Mouse (Mus musculus) cerebellum, adult 11 months (tissue): Measurements from ENCODE around the gene Cc2d2b.

Experiments
- DNase-seq: peaks from one replicate; pipeline ENCODE4 v3.0.0; 2022

Gene Cc2d2b

DNA sequence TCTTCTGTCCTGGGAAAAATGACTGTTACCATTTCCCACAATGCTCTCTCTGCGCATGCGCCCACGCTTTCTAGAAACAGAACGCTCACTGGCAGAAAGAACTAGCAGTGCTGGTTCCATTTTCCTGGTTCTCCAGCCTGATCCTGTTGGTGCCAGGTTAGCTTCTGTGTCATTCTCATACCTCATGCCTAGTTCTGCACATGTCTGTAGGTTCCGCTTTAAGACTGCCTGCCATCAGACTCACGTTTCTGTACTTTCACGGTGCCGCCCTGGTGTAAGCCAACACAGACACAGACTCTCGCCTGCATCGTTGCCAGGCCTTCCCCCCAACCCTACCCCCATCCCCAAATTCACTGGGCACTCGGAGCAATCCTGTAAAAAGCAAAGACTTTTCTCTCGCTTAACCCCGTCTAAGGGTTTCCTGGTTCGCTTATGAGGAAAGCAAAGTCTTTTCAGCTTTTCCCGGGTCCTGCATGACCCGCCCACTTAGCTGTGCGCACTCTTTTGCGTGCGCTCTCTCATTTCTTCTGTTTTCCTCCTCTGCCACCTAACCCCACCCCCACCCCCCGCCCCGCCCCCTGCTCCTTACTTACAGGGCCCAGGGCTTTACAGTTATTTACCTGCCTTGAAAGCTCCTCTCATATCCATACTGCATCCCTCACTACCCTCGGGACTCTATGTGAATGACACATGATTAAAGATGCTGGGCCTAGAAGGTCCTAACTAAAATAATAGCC, 13.6 kb downstream of the Cc2d2b start:
- DNase-seq: no peak

DNA sequence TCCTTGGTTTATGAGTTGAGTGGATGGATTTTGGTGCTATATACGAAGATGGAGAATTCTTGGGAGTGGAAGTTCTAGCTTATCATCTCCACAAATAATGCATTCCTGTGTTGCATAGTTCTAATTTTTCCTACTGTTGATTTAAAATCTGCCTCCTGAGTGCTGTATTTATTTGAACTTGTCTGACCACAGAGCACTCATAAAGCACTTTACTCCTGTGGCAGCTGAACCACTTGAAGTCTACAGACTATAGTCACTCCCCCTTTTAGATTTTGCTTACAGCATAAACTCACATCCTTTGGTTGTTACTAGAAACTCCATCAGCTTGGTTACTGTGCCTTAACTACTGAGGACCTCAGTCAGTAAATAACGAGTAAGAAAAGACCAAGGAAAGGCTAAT, 18.6 kb downstream of the Cc2d2b start:
- no peak for DNase-seq

DNA sequence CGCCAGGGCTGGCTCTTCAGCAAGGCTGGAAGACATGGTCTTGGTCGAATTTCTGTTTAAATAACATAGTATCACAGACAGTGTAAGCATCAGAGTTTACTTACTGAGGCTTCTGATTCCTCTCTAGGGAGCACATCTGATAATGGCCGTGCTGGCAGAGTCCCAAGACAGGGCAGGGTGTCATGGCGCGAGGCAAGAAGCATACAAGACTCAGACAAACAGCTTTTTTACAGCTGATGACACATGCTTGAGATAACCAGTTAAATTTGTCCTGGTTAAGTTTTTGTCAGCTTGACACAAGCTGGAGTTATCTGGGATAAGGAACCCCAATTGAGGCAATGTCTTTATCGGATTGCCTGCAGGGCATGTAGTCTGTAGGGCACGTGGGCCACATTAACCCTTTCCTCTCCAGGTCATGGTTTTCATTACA, 20.8 kb downstream of the Cc2d2b start:
- no peak for DNase-seq

DNA sequence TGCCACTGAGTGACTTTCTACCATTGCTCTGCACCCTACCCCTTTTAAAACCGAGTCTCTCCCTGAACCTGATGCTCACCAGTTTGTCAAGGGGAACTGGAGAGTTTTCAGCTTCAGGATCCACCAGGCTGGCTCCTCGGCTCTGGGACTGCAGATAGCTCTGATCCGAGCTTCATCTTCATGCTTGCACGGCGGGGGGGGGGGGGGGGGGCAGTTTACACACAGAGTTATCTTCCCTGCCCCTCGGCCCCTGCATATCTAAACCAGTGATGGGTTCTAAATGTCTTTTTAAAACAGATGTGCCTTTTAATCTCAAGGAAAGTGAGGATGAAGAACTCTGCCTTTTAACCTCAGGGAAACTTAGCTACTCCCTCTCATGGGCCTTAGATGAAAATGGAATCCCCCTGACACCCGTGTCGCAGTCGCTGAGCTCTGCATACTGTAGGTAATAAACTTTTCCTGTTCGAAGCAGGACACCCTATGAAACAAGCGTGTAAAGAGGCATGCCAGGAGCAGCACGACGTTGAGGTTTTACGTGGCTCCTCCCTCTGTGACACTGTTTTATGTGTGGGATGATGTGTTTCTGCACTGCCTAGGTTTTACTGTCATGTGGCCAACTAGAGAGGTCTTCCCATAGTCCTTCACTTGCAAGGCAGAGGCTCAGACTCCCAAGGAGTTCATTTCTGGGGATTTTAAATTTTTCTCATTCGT, 39.6 kb downstream of the Cc2d2b start:
- DNase-seq: no peak

DNA sequence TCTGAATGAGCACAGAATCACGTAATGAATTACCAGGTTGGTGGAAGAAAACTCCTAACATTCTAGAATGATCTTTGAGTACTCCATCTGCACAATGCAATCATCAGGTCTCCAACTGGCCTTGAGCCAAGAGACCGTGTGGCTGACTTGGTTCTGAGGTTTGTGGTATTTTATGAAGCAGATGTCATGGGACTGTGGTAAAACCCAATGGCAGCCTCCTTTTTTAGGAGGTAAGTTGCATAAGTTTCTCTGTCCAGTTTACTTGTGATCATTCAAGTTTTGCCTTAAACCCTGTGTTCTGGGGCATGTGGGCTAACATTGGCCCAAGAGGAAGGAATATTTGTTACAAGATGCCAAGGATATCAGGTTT, 40.1 kb downstream of the Cc2d2b start:
- no peak for DNase-seq

- DNase-seq: no peak
Observed at GRCm38 (mm10) chr19:40805176-40805737, 56.7 kb downstream of the Cc2d2b start.

DNA sequence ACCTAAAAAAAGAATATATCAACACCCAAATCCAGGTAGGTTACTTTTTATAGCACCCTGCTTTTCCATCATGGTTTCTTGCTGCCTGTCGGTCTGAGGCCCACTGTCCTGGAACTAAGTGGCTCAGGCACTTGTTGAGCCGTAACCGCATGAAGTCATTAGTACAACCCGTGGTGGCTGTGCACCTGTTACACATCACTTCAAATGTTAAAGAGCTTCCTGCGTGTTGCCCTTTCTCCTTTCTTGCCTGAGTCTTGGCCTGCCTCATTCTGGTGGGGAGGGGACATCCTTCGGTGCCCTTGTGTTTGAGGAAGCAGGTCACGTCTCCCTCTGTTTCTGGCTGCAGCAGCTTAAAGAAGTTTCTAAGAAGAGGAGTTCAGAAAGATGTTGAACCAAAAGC, 61.3 kb downstream of the Cc2d2b start:
- no peak for DNase-seq

DNA sequence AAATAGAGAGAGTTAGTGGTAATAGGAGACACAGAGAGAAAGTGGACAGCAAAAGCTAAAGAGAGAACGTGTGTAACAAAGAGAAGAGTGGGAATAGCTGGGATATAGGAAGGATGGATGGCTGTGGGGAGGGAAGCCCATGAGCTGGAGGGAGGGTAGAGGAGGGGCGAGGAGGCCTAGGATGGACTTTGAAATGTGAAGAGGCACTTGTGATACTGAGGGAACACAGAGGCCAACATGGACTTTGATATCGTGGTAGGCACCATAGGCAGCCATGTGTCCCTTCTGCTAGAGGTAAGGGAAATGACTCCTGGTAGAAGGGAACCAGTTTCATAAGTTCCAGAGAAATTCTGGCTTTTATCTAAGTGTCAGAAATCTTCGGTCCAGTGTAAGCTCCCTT, 63.3 kb downstream of the Cc2d2b start:
- no peak for DNase-seq

DNA sequence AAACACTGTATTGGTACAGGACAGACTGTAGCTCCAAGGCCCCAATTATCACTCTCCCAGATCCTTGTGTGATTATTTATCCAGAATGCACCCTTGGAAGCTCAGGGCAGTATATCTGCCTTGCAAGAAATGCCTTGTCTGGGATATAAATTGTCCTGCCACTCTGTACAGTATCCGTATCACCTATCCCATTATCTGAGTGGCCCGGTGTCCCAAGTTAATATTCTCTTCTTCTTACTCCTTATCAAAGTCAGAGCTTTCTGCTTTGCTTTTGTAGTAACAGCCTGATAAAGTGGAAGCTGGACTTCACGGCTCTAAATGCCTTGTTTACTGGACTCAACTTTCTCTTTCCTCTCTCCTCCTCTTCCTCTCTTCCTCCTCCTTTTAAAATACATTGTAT, 64.2 kb downstream of the Cc2d2b start:
- DNase-seq: no peak

DNA sequence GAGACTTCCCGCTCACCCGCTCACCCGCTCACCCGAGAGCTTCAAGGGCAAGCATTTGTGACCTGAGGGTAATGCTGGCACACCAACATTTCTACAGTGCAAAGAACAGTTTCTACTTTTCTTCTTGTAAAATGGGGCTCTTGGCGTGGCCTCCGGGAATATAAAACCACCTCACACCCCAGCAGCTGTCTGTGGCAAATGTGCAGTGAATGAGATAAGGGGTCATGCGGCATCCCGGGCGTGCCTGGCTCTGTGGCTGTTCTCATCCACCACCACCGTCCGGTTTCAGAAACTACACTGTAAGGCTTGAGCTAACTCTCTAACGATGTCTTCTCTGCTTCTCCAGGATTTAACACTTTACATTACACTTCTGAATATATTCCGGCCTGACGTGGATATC, 64.8 kb downstream of the Cc2d2b start:
- DNase-seq: no peak

DNA sequence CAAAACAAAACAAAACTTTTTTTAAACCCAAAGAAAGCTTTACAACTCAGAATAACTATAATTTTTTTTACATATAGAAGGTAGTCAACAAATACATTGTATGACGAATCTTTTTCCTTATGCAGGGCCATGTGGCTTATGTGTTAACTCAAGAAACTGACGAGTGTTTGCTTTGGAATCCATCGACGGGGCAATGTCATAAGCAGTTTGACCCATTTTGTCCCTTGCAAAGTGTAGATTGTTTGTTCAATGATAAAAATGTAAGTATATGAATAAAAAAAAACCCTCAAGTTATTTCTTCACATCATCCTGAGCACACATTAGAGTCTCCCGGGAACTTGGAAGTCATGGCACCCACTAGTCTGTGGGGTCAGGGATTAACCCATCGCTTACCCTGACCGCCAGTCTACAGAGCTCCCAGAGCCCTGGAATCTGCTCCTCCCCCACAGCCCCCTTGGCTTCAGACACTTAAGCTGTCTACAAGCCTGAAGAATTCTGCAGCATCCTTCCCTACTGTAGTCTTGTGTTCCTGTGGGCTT, 67.2 kb downstream of the Cc2d2b start:
- no peak for DNase-seq

DNA sequence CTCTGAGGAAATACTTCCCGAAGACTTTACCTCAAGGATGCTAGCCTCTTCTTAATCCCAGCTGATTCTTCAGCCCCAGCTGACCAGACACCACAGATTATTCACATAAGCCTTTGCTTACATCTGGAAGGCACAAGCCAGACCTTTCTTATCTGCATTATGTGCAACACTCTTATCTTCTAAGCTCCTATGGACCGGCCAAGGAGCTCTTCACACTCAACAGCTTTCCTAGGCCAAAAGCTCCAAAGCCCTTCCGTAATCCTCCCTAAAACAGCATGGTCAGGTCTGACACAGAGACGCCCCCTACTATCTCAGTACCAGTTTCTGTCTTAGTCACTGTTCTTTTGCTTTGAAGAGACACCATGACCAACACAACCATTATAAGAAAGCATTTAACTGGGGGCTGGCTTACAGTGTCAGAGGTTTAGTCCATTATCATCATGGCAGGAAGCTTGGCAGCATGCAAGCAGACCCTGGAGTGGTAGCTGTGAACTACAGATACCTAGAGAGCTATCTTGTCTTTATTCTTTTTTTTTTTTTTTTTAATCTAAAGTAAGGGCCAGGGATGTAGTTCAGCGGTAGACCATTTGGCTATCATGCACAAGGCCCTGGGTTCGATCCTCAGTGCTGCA, 69.5 kb downstream of the Cc2d2b start:
- DNase-seq: no peak

GRCm38 (mm10) chr19:40818764-40819163, 70.2 kb downstream of the Cc2d2b start:
- DNase-seq: no peak

DNA sequence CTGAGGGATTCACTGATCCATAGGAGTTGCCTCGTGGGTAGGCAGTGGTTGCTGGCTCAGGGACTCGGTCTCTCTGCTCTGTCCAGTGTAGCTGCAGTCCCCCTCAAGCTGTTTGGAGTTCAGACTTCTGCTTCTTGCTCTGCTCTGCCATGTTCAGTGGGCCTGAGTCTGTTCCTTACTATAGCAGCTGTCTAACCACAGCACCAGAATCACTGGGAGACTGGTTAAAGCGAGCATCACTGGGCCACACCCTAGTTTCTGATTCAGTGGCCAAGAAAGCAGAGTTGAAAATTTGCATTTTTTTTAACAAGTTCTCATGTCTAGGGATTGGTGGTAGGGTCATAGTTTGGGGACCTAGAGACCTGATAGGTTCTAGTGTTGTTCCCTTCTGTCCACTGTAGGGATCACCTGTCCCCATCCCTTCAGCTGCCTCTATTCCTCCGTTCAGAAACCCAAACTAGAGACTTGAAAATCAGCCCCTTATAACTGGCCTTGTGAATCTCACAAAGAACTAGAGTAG, 72.8 kb downstream of the Cc2d2b start:
- DNase-seq: no peak

DNA sequence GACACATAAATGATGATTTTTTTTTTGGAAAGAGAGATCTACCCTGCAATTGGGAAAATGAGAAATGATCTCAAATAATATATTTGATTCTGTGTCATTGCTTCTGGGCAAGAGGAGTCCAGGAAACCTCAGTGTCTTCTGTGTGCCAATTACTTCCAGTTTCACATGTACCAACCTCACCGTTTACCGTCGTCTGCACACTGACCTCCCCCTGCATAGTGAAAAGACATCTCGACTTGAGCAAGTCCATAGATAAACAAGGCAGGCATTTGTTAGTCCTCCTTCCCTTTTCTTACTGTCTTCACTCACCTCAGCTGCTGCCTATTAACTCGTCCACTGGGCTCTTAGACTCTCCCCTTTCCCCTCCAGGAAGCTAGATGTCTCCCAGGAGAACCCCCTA, 77.1 kb downstream of the Cc2d2b start:
- no peak for DNase-seq

DNA sequence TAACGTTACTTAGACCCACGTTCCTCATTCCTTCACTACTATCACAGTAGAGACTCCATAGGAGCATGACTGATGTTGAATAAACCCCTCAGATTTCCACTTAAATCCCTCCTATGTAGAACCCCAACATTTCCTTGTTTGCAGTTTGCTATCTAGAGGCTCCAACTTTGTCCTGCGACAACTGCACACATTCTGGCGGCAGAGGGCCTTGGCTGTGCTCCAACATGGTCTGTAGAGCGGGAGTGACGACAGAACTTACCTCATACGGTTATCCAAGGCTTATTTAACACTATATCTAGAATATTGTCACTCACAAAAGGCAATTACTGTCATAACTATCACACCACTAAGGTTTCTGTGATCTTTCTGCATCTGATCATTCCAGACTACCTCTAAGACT, 78.2 kb downstream of the Cc2d2b start:
- DNase-seq: no peak

DNA sequence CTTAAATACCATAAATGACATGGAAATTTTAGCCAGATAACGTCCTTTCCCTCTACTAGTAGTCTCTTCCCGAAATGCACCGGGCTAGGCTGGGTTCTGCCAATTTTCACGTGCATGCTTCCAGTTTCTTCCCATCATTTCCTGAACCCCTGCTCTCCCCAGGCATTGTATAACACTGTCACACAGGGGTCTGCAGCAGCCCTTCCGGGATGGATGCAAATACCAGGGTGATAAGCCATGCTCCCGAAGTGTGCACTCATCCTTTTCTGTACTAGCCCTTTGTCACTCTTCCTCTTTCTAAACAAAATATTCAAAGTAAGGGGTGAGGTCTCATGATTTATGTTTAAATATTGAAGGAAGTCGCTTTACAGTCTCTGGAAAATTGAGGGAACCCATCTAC, 81.6 kb downstream of the Cc2d2b start:
- no peak for DNase-seq

- DNase-seq: peak; percentile 92
Observed at GRCm38 (mm10) chr19:40830703-40831415, 82.3 kb downstream of the Cc2d2b start, which contains the start of gene Ccnj. Ccnj (plus strand) TSS chr19:40831279.

DNA sequence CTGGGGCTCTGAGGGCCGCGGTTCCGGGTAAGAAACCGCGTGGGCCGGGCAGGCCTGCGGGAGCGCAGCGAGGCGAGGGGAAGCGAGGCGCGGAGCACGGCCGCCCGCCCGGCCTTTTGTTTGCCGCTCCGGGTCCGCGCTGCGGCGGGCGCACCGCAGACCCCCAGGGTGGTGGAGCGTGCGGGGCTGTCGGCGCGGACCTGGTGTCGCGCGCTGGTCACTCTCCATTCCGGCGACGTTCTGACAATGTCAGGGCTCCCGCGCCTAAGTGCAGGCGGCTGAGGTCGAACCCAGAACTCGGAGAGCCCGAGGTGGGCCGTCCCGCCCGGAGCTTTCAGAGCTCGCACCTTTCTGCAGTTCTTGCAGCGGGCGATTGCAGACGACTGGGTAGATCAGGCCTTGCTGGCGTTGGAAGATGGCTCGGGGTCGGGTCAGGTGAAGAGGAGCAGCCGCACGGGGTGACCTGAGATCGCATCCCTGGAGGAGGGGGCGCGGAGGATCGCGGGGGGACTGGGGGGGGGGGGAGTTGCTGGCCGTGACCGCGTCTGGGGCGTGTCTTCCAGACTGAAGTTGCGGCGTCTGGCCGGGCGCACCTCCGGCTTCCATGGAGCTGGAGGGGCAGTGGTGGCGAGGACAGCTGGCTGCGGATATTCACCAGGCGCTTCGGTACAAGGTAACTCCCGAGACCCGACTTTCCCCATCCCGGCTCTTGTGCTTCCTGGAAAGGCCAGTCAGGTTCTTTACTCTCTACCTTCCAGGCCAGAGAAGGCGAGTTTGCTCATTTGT, 83.1 kb downstream of the Cc2d2b start:
- peak; percentile 29 for DNase-seq

DNA sequence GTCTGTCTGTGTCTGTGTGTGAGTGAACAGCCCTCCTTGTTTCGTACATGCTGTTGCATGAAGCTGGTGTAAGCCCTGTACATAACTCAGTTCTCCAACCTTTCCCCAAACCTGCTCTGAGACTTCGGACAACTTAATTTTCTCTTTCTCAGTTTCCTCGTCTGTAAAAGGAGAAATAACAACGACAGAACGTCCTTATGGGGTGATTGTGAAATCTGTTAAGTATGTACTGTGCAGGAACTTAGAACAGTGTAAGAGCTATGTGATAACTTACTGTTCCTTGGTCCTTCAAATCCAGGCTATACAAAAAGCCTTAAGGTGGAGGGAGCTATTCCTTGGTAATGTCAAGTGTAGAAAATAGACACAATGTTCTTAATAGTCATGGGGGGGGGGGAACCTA, 83.8 kb downstream of the Cc2d2b start:
- DNase-seq: no peak

GRCm38 (mm10) chr19:40834436-40834835, 85.9 kb downstream of the Cc2d2b start:
- DNase-seq: no peak

DNA sequence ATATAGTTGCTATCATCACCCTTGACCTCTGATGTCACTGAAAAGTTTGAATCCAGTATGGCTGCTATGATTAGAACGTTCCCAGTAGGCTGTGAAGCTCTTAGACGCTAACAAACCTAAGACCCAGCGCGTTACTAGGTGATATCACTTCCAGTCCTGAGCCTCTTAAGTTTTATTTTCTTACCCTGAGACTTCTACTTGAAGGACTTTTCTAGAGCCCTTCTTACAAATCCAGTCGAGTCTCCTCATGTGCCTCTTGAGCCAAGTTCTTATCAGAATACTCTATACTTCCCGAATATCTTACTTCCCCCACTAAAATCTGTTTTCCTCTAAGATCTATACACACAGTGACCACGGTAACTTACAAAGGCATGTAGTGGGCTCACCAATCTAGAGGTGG, 89.7 kb downstream of the Cc2d2b start:
- DNase-seq: no peak
